Mouse (Mus musculus) hindbrain, embryonic 10.5 days (tissue): ENCODE results near the gene Rbck1. TPM values are rescaled to one million over a fixed set of nuclear protein-coding genes. Genes with fewer than 3 reads are reported as not detected.
"Not testable (repeated sequence)": the region's sequence is repeated elsewhere in the genome, so short reads cannot be mapped to it uniquely, and the experiment has no call there.

Experiments
- DNase-seq: peaks from one replicate; pipeline ENCODE4 v3.0.0-alpha.2; 2017; ENCODE audit warnings: low spot score
- H3K27ac ChIP-seq: fragments of 300-500 bp; sonication (generic); 2 replicates; pipeline ENCODE4 v1.5.1; 2016; ENCODE audit warnings: mild to moderate bottlenecking, moderate library complexity
- H3K27me3 ChIP-seq: fragments of 300-500 bp; sonication (generic); 2 replicates; pipeline ENCODE4 v1.6.1; 2016; ENCODE audit warnings: mild to moderate bottlenecking; ENCODE audit not compliant: poor library complexity, insufficient read depth, severe bottlenecking
- H3K36me3 ChIP-seq: fragments of 300-500 bp; sonication (generic); 2 replicates; pipeline ENCODE4 v1.6.1; 2016; ENCODE audit warnings: mild to moderate bottlenecking, moderate library complexity
- H3K4me1 ChIP-seq: fragments of 300-500 bp; sonication (generic); replicated peaks from 2 replicates; pipeline ENCODE4 v1.6.1; 2016; ENCODE audit warnings: mild to moderate bottlenecking
- H3K4me3 ChIP-seq: fragments of 300-500 bp; sonication (generic); 2 replicates; pipeline ENCODE4 v1.5.1; 2016; ENCODE audit warnings: mild to moderate bottlenecking, moderate library complexity
- H3K9me3 ChIP-seq: fragments of 300-500 bp; sonication (generic); 2 replicates; pipeline ENCODE4 v1.6.1; 2016; ENCODE audit warnings: mild to moderate bottlenecking, moderate library complexity
- WGBS: fragments of 180-500 bp; shearing (Covaris S2); methylation state at CpG from one replicate; pipeline ENCODE4 v1.1.7; 2016; 5-methylcytosine and 5-hydroxymethylcytosine counted together
- polyA plus RNA-seq: library from polyadenylated mRNA; unstranded; fragments of >200 nt; fragmentation: Nextera tagmentation; extraction: Ambion mirVana; gene quantifications from 2 replicates; pipeline ENCODE4 v1.2.1, GENCODE M21; 2016

Gene Rbck1
- polyA plus RNA-seq, 1 experiment from 2014 or later = 93.2 TPM

DNA sequence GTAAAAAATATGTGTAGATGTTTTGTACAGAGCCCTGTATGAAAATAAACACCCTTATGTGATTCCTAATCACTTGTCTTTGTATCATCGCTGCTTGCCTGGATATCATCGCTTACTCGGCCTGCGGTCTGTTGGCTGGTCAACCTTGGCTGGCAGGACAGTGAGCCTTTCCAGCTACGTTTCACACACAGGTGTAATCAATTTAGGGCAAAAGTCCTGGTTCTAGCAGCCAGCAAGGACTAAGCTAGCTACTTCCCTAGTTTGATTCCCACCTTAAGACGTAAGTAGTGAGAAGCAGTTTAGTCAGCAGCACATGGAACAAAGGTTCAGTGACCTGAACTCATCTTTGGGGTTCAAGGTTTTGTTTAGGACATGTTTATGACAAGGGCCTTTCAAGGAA is 18.5 kb downstream of the Rbck1 start:
- peaks cover 98% of the 10 kb centered on the region for H3K36me3 ChIP-seq

DNA sequence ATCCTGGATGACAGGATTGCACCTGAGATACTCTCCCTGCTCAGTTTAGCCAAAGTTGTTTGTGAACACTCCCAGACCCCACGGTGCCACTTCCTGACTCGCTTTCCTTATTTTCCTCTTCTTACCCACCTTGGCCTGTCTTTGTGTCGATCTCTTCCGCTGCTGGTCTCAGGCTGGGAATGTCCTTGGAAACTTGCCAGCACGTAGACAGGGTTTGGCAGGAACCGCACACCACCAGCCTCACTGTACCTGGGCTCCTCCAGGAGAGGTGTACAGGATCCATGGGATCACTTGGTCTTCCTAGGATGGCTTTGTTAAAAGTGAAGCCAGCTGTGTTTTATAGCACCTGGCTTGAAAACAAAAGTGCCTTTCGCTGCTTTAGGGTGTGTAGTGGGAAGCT is 19.5 kb downstream of the Rbck1 start:
- Histone ChIP-seq H3K27me3 (no peaks in the 10 kb centered on the region), H3K4me1 (peaks cover 3% of the 10 kb centered on the region; the same call in 1 of the 2 replicates), H3K9me3 (no peaks in the 10 kb centered on the region), H3K36me3 (peaks cover 98% of the 10 kb centered on the region), H3K4me3 (no peak overlapping the region), H3K27ac (no peak overlapping the region)
- 96% methylated on average over 7 of the region's 7 CpGs for WGBS
- DNase-seq = no peak

More for the DNA sequence above, 18.5 kb downstream of the Rbck1 start:
- DNase-seq = no peak
- 95% methylated on average over 6 of the region's 6 CpGs for WGBS
- Histone ChIP-seq H3K27ac (no peak overlapping the region), H3K4me1 (peaks cover 3% of the 10 kb centered on the region; the same call in 1 of the 2 replicates), H3K4me3 (no peak overlapping the region), H3K27me3 (no peaks in the 10 kb centered on the region), H3K9me3 (no peaks in the 10 kb centered on the region)

DNA sequence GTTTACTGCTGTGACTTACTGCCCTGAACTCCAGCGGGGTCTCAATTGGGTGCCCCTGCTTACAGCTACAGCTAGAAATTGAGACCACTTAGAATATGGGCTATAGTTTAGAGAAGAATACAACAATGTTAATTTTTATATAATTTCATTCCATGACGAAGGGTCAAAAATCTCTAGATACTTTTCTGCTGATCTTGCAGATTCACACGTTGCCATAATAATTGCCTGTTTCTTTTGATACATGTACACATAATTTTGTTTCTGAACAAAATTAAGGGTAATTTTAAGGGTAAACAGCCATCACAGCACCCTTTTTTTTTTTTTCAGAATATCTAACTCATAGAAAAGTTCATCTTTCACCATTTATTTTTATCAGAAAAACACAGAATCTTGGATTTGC is 25.3 kb downstream of the Rbck1 start:
- WGBS = 92% methylated on average over 3 of the region's 3 CpGs
- Histone ChIP-seq H3K36me3 (peaks cover 99% of the 10 kb centered on the region), H3K4me3 (no peak overlapping the region), H3K27ac (no peak overlapping the region), H3K9me3 (no peaks in the 10 kb centered on the region), H3K27me3 (no peaks in the 10 kb centered on the region), H3K4me1 (peaks cover 6% of the 10 kb centered on the region)
- no peak for DNase-seq

DNA sequence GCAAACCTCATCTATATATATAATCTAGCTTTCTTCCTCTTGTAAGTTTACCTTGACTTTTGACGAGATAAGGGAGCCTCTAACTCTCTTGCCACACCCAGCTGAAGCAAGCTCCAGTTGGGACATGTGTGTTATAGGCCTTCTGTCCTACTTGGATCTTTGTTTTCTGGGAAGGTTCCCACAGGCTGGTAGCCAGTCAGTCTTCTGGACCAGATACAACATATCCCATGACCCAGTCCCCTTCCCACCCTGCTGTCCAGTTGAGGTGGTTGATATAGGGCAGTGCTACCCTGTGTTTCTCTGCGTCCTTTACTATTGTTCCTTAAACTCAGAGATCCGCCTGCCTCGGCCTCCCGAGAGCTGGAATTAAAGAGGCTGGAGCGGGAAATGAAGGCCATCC is 27.0 kb downstream of the Rbck1 start:
- Histone ChIP-seq H3K27ac (no peak overlapping the region), H3K27me3 (no peaks in the 10 kb centered on the region), H3K9me3 (no peaks in the 10 kb centered on the region), H3K4me1 (peaks cover 3% of the 10 kb centered on the region; the same call in 1 of the 2 replicates), H3K36me3 (peaks cover 85% of the 10 kb centered on the region), H3K4me3 (no peak overlapping the region)
- no peak for DNase-seq
- 95% methylated on average over 6 of the region's 6 CpGs for WGBS

DNA sequence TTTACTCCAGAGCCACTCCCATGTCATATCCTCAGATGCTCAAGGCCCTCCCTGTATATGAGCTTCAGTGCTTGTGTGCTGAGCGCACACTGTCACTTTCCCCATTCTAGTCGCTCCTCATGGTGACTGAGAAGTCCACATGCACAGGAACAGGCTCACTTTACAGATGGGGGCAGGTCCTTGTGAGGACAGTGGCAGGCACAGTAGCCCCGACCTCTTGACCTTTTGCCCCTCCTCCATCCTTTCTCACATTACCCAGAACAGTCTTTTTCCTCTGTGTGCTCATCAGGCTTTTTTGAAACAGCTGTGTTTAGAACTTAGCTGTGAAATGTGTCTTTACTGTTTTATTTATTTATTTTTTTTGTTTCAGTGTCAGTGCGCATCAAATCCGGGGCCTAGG is 28.7 kb downstream of the Rbck1 start:
- H3K9me3 ChIP-seq = no peaks in the 10 kb centered on the region
- no peak overlapping the region for H3K27ac ChIP-seq
- no peak overlapping the region for H3K4me3 ChIP-seq
- H3K4me1 ChIP-seq = peaks cover 3% of the 10 kb centered on the region; the same call in 1 of the 2 replicates
- DNase-seq = peak; percentile 27
- H3K36me3 ChIP-seq = peaks cover 68% of the 10 kb centered on the region
- no peaks in the 10 kb centered on the region for H3K27me3 ChIP-seq
- 63% methylated on average over 5 of the region's 5 CpGs for WGBS

DNA sequence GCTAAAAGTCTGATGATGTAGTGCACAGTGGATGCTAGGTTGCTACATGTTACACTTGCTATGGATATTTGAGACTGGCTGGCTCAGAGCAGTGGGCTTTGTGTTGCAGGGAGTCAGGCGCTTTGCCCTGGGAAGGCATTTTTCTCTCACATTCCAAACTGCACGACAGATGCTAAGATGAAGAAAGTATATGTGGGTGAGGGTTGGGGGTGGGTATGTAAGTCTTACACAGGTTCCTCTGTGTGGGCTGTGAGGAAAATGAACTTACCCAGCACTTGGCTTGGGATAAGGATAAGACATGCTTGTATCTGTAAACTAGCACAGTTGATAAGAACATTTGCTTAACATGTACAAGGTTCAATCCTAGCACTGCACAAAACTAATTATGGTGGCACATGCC is 29.6 kb downstream of the Rbck1 start:
- Histone ChIP-seq H3K36me3 (peaks cover 59% of the 10 kb centered on the region), H3K9me3 (no peaks in the 10 kb centered on the region), H3K27me3 (no peaks in the 10 kb centered on the region), H3K4me3 (no peak overlapping the region), H3K27ac (no peak overlapping the region), H3K4me1 (peaks cover 3% of the 10 kb centered on the region; the same call in 1 of the 2 replicates)
- no peak for DNase-seq
- 88% methylated on average over 2 of the region's 2 CpGs for WGBS

DNA sequence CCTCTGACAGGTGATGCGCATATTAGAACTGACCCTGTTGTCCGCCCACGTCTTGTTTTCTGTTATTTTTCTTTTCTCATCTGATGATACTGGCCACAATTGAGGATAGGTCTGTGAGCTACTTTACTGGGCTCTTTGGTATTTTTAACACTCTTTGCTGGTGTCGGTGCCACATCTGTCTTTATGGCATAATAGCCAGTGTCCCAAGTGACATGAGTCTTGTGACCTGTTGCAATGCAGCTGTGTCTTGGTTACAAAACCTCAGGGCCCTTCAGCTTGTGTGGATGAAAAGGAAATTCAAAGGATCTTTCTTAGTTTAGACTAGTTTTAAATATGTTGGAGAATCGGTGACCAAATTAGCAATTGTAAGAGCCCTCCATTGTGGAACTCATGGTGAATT is 37.9 kb downstream of the Rbck1 start:
- 45% methylated on average over 5 of the region's 5 CpGs for WGBS
- Histone ChIP-seq H3K4me3 (peak overlapping the region; percentile 94), H3K27me3 (no peaks in the 10 kb centered on the region), H3K36me3 (no peaks in the 10 kb centered on the region), H3K27ac (no peak overlapping the region; the same call in 1 of the 2 replicates), H3K9me3 (no peaks in the 10 kb centered on the region), H3K4me1 (peaks cover 25% of the 10 kb centered on the region)
- DNase-seq = no peak

DNA sequence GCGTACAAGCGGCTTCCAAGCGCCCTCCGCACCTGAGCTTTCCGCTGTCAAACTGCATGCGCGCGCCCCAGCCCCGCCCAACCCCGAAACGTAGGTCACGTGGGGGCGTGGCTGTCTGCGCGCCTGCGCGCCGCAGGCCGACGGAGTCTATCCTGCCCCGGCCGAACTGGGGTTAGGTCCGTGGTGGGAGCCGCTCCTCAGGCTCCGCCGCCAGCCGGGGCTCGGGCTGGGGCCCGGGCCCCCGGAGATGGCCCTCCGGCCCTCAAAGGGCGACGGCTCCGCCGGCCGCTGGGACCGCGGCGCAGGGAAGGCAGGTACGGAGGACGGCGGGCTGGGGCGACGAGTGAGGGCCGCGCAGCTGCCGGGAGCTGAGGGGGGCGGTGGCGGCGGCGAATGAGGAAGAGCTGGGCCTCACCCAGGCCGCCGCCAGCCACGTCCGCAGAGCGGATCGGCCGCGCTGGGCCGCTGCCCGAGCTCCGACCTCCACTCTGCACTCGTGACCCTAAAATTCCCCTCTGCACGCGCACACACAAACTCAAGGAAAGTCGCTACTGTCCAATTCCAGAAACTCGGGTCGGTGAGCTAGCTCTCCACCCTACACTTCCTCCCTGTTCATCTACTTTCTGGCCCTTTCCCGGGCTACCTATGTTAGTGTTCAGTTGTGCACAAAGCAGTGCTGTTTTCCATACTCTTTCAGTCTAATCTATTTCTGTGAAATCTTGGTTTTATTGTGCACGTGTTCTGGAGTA is 38.6 kb downstream of the Rbck1 start, which contains the start of gene Tbc1d20:
Gene Tbc1d20, plus strand, starts transcription at position 102 of the 749 bp plus-strand sequence.
- H3K9me3 ChIP-seq = no peaks in the 10 kb centered on the region
- peak within 1 kb of the TSS; percentile 94 for H3K4me3 ChIP-seq
- H3K36me3 ChIP-seq = no peaks in the 10 kb centered on the region
- no peaks in the 10 kb centered on the region for H3K27me3 ChIP-seq
- WGBS = under 1% methylated on average over 70 of the region's 70 CpGs
- peaks cover 25% of the 10 kb centered on the region for H3K4me1 ChIP-seq
- H3K27ac ChIP-seq = peak within 1 kb of the TSS; percentile 96
- peak; percentile 91 for DNase-seq

DNA sequence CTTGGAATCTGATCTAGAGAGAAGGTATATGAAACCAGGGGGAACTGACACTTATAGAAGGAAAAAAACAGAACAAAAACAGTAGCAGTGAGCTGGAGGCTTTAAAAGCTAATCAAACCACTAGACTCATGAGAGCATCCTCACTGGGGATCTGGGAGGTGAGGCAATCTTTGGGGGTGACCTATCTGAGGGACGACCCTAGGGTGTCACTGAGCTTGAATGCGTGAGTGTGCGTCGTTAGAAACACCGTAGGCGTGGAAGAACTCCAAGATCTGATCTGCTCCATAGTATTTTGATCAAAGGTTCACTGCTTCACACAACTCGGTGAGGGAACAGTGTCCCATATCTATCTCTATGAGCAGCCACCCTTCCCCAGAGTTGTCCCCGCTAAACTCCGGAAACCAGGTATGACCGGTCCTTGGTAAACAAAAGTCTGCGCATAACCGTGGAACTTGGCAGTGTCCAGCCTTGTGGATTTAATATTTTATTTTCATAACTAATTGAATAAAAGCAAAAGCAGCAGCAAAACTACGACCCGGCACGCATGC is 39.2 kb downstream of the Rbck1 start:
- 2% methylated on average over 15 of the region's 15 CpGs for WGBS
- Histone ChIP-seq H3K27ac (peak overlapping the region; percentile 96; the same call in 1 of the 2 replicates), H3K4me3 (peak overlapping the region; percentile 94), H3K36me3 (peaks cover 6% of the 10 kb centered on the region), H3K4me1 (peaks cover 25% of the 10 kb centered on the region), H3K27me3 (no peaks in the 10 kb centered on the region), H3K9me3 (no peaks in the 10 kb centered on the region)
- no peak for DNase-seq

DNA sequence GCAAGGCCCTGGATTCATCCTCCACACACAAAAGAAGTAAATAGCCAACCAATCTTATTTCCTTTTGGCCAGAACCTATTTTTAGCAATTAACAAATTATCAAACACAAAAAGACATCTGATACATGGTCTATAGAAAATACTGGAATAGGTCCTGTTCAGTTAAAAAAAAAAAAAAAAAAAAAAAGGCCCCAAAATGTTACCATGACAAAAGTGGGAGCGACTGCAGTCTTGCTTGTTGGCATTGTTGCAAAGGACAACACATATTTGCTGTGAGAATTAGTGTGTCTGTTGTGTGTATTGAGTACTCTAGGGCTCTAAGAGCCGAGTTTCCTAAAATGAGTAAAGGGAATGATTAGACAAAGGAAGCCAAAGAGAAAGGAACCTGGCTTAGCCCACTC is 40.0 kb downstream of the Rbck1 start:
- Histone ChIP-seq H3K4me1 (peaks cover 25% of the 10 kb centered on the region), H3K4me3 (no peak overlapping the region), H3K27me3 (no peaks in the 10 kb centered on the region), H3K36me3 (peaks cover 11% of the 10 kb centered on the region), H3K27ac (no peak overlapping the region), H3K9me3 (no peaks in the 10 kb centered on the region)
- 57% methylated on average over 2 of the region's 2 CpGs for WGBS
- DNase-seq = no peak

DNA sequence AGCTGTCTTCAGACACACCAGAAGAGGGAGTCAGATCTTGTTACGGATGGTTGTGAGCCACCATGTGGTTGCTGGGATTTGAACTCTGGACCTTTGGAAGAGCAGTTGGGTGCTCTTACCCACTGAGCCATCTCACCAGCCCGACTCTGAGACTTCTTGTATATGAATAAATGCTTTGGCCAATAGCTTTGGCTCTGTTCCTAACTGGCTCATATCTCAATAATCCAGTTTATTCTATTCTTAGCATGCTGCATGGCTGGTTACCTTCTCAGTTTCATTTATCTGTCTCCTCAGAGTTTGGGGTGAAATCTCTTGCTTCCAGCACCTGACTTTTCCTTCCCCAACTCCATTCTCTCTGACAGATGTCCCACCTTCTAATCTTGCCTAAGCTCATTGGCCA is 42.8 kb downstream of the Rbck1 start:
- not testable (repeated sequence) for H3K9me3 ChIP-seq, H3K27me3 ChIP-seq, H3K27ac ChIP-seq, DNase-seq, H3K4me3 ChIP-seq
- H3K4me1 ChIP-seq = peaks cover 11% of the 10 kb centered on the region
- H3K36me3 ChIP-seq = peaks cover 33% of the 10 kb centered on the region
- 88% methylated on average over 2 of the region's 2 CpGs for WGBS

DNA sequence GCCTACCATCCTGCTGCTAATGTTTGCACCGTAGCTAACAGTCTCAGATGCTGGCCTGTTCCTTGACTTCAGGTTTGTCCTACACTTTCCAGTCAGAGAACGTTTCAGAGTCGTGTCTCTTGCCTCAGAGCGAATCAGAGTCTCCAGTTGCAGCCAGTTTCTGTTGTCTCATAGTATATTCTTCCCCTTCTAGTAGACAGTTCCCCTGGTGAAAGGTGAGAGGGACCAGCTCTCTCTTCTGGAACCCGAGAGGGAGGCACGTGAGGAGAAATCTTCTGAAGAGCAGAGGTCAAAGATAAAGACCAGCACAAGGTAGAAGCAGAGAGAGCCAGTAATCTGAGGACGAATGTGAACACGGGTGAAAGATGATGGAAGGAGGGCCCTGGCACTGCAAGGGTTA is 44.4 kb downstream of the Rbck1 start:
- no peaks in the 10 kb centered on the region for H3K27me3 ChIP-seq
- no peaks in the 10 kb centered on the region for H3K9me3 ChIP-seq
- 86% methylated on average over 8 of the region's 8 CpGs for WGBS
- peaks cover 2% of the 10 kb centered on the region for H3K4me1 ChIP-seq
- peaks cover 49% of the 10 kb centered on the region for H3K36me3 ChIP-seq
- DNase-seq = no peak
- no peak overlapping the region for H3K27ac ChIP-seq
- H3K4me3 ChIP-seq = no peak overlapping the region

DNA sequence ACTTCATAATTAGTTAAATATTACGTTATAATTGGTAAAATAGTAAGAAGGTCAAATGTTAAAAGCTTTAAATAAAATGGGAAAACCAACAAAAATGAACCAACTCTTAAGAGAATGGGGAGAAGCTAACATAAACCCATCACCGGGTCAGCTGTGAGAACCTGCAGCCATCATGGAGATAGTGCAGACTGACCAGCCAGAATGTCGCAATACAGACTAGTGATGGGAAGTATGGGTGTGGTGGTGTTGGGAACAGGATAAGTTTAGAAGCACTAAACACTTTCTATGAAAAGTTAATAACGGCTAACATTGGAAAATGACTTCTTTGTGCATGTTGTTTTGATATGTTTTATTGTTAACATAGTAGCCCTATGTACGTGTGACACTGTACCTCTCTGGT is 44.9 kb downstream of the Rbck1 start:
- peaks cover 54% of the 10 kb centered on the region for H3K36me3 ChIP-seq
- 95% methylated on average over 5 of the region's 5 CpGs for WGBS

More for the DNA sequence above, 44.9 kb downstream of the Rbck1 start:
- DNase-seq = no peak
- Histone ChIP-seq H3K4me3 (no peak overlapping the region), H3K9me3 (no peaks in the 10 kb centered on the region), H3K4me1 (no peaks in the 10 kb centered on the region), H3K27me3 (no peaks in the 10 kb centered on the region), H3K27ac (no peak overlapping the region)
